Mouse (Mus musculus): ENCODE results near the gene Efr3b. TPM values are rescaled to one million over a fixed set of nuclear protein-coding genes. Genes with fewer than 3 reads are reported as not detected.
"Not testable (repeated sequence)": the region's sequence is repeated elsewhere in the genome, so short reads cannot be mapped to it uniquely, and the experiment has no call there.

Gene Efr3b
- polyA plus RNA-seq, 1 experiment, result 21.4 TPM

- TF ChIP-seq CTCF (IDR thresholded peaks at IDR 0.05; ENCODE audit: extremely low read depth, insufficient read length, insufficient replicate concordance, low read depth, low read length), result no peak
- Histone ChIP-seq H3K27me3 (ENCODE audit: control insufficient read depth, insufficient read depth, low read length) (no peaks in the 10 kb centered on the region), H3K4me3 (ENCODE audit: low read depth, low read length) (no peak overlapping the region), H3K27ac (ENCODE audit: insufficient read depth, low read depth, low read length) (no peak overlapping the region), H3K4me1 (ENCODE audit: control insufficient read depth, insufficient read depth, insufficient read length, low read length) (no peaks in the 10 kb centered on the region), H3K36me3 (ENCODE audit: control insufficient read depth, insufficient read depth, low read length) (no peaks in the 10 kb centered on the region)
- 77% methylated on average over 6 of the region's 6 CpGs for WGBS
Measured at GRCm38 (mm10) chr12:3947503-3947902, 91.2 kb downstream of the Efr3b start.

- H3K27ac ChIP-seq (ENCODE audit: insufficient read depth, low read depth, low read length), result no peak overlapping the region
- H3K4me3 ChIP-seq (ENCODE audit: low read depth, low read length), result no peak overlapping the region
- TF ChIP-seq POLR2A (IDR thresholded peaks at IDR 0.05; ENCODE audit: low read depth, low read length) (no peak), CTCF (IDR thresholded peaks at IDR 0.05; ENCODE audit: extremely low read depth, insufficient read length, insufficient replicate concordance, low read depth, low read length) (no peak)
- H3K27me3 ChIP-seq (ENCODE audit: control insufficient read depth, insufficient read depth, low read length), result no peaks in the 10 kb centered on the region
- no peaks in the 10 kb centered on the region for H3K36me3 ChIP-seq (ENCODE audit: control insufficient read depth, insufficient read depth, low read length)
- no peaks in the 10 kb centered on the region for H3K4me1 ChIP-seq (ENCODE audit: control insufficient read depth, insufficient read depth, insufficient read length, low read length)
- WGBS, result 47% methylated on average over 4 of the region's 4 CpGs
Measured at GRCm38 (mm10) chr12:3944454-3945073, 94.2 kb downstream of the Efr3b start.

- Histone ChIP-seq H3K4me1 (ENCODE audit: control insufficient read depth, insufficient read depth, insufficient read length, low read length) (no peaks in the 10 kb centered on the region), H3K4me3 (ENCODE audit: low read depth, low read length) (no peak overlapping the region), H3K36me3 (ENCODE audit: control insufficient read depth, insufficient read depth, low read length) (no peaks in the 10 kb centered on the region), H3K27me3 (ENCODE audit: control insufficient read depth, insufficient read depth, low read length) (no peaks in the 10 kb centered on the region), H3K27ac (ENCODE audit: insufficient read depth, low read depth, low read length) (no peak overlapping the region)
- TF ChIP-seq CTCF (IDR thresholded peaks at IDR 0.05; ENCODE audit: extremely low read depth, insufficient read length, insufficient replicate concordance, low read depth, low read length) (no peak), POLR2A (IDR thresholded peaks at IDR 0.05; ENCODE audit: low read depth, low read length) (no peak)
- 63% methylated on average over 11 of the region's 11 CpGs for whole genome bisulfite sequencing
Measured at GRCm38 (mm10) chr12:3942026-3942425, 96.7 kb downstream of the Efr3b start.

GRCm38 (mm10) chr12:3930090-3930865, 108.4 kb downstream of the Efr3b start:
- H3K36me3 ChIP-seq (ENCODE audit: control insufficient read depth, insufficient read depth, low read length); H3K27ac ChIP-seq (ENCODE audit: insufficient read depth, low read depth, low read length); H3K4me3 ChIP-seq (ENCODE audit: low read depth, low read length); H3K27me3 ChIP-seq (ENCODE audit: control insufficient read depth, insufficient read depth, low read length); H3K4me1 ChIP-seq (ENCODE audit: control insufficient read depth, insufficient read depth, insufficient read length, low read length): not testable (repeated sequence)
- 89% methylated on average over 38 of the region's 47 CpGs for WGBS

DNA sequence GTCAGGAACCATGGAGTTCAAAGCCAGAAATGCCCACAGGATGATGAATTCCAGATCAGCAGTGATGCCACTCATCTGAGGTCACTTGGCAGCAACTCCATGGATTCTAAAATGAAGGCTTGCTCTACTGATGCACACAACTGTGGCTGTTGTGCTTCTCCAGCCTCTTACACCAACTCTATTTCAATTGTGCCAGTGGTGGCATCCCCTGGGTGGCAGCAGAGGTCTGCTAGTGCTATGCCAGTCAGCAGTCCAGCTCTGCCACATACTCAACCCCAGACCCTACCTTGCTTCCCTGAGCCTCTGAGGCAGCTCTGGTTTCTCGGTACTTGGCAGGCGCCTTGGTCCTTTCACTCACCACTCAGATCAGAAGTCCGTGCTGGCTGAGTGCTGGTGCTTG, 109.9 kb downstream of the Efr3b start:
- H3K36me3 ChIP-seq (ENCODE audit: control insufficient read depth, insufficient read depth, low read length), result no peaks in the 10 kb centered on the region
- no peaks in the 10 kb centered on the region for H3K4me1 ChIP-seq (ENCODE audit: control insufficient read depth, insufficient read depth, insufficient read length, low read length)
- H3K27ac ChIP-seq (ENCODE audit: insufficient read depth, low read depth, low read length), result no peak overlapping the region
- WGBS, result 74% methylated on average over 3 of the region's 3 CpGs
- no peak for TF ChIP-seq POLR2A (IDR thresholded peaks at IDR 0.05; ENCODE audit: low read depth, low read length)
- no peak for TF ChIP-seq CTCF (IDR thresholded peaks at IDR 0.05; ENCODE audit: extremely low read depth, insufficient read length, insufficient replicate concordance, low read depth, low read length)
- no peak overlapping the region for H3K4me3 ChIP-seq (ENCODE audit: low read depth, low read length)
- no peaks in the 10 kb centered on the region for H3K27me3 ChIP-seq (ENCODE audit: control insufficient read depth, insufficient read depth, low read length)

- no peak overlapping the region for H3K27ac ChIP-seq (ENCODE audit: insufficient read depth, low read depth, low read length)
- H3K4me1 ChIP-seq (ENCODE audit: control insufficient read depth, insufficient read depth, insufficient read length, low read length), result no peaks in the 10 kb centered on the region
- H3K27me3 ChIP-seq (ENCODE audit: control insufficient read depth, insufficient read depth, low read length), result no peaks in the 10 kb centered on the region
- TF ChIP-seq POLR2A (IDR thresholded peaks at IDR 0.05; ENCODE audit: low read depth, low read length) (no peak), CTCF (IDR thresholded peaks at IDR 0.05; ENCODE audit: extremely low read depth, insufficient read length, insufficient replicate concordance, low read depth, low read length) (peak; percentile 81; the same call in 1 of the 2 replicates)
- 6% methylated on average over 1 of the region's 1 CpGs for WGBS
- H3K4me3 ChIP-seq (ENCODE audit: low read depth, low read length), result no peak overlapping the region
- H3K36me3 ChIP-seq (ENCODE audit: control insufficient read depth, insufficient read depth, low read length), result no peaks in the 10 kb centered on the region
Measured at GRCm38 (mm10) chr12:3926127-3926526, 112.6 kb downstream of the Efr3b start.

- Histone ChIP-seq H3K27ac (ENCODE audit: insufficient read depth, low read depth, low read length) (no peak overlapping the region), H3K36me3 (ENCODE audit: control insufficient read depth, insufficient read depth, low read length) (peaks cover 4% of the 10 kb centered on the region; the same call in 1 of the 2 replicates), H3K4me1 (ENCODE audit: control insufficient read depth, insufficient read depth, insufficient read length, low read length) (peaks cover 10% of the 10 kb centered on the region; the same call in 1 of the 2 replicates), H3K27me3 (ENCODE audit: control insufficient read depth, insufficient read depth, low read length) (no peaks in the 10 kb centered on the region), H3K4me3 (ENCODE audit: low read depth, low read length) (no peak overlapping the region)
- 25% methylated on average over 3 of the region's 3 CpGs for WGBS
- TF ChIP-seq POLR2A (IDR thresholded peaks at IDR 0.05; ENCODE audit: low read depth, low read length) (no peak), CTCF (IDR thresholded peaks at IDR 0.05; ENCODE audit: extremely low read depth, insufficient read length, insufficient replicate concordance, low read depth, low read length) (no peak)
Measured at GRCm38 (mm10) chr12:3919423-3919822, 119.3 kb downstream of the Efr3b start.

Measured in small intestine, adult 2 months (tissue).